ENCODE assay signal across 21 mouse cellular contexts in genomic region chr2:22914421-22914820, GRCm38 (mm10). TPM values are rescaled to one million over a fixed set of nuclear protein-coding genes. Genes with fewer than 3 reads are reported as not detected.
A peak's percentile ranks its signal among the peaks of the same experiment; 100 is the strongest.
DNase-seq lines count a peak whose midpoint lies in the region; ATAC-seq and TF ChIP-seq lines count a peak whose summit lies in the region.
"Had no signal": no experiment of that assay in that cellular context is flagged by ENCODE, and none has a peak within 500 bp of the region (broad histone marks: within the 10 kb centered on the region; RNA-seq: fewer than 3 reads in every experiment).

No protein-coding gene starts in this region.

- TF ChIP-seq CTCF in kidney, postnatal 0 days (IDR thresholded peaks at IDR 0.05; ENCODE audit: low read depth) = no peak
- TF ChIP-seq CTCF in small intestine, adult 2 months (IDR thresholded peaks at IDR 0.05; ENCODE audit: extremely low read depth, insufficient read length, insufficient replicate concordance, low read depth, low read length) = no peak

- no peaks in the 10 kb centered on the region for H3K9me3 ChIP-seq in intestine, embryonic 16.5 days (ENCODE audit: control insufficient read depth, low read length)
- no peaks in the 10 kb centered on the region for H3K9me3 ChIP-seq in kidney, postnatal 0 days (replicated peaks; ENCODE audit: low read length)
- H3K9me3 ChIP-seq: embryonic facial prominence, embryonic 15.5 days; forebrain, embryonic 10.5 days; heart, embryonic 13.5 days; hindbrain, embryonic 12.5 days had no signal

- TF ChIP-seq POLR2A in small intestine, adult 2 months (IDR thresholded peaks at IDR 0.05; ENCODE audit: low read depth, low read length) = no peak

- peak; percentile 58; the same call in 1 of the 2 replicates for ATAC-seq in intestine, embryonic 16.5 days
- ATAC-seq in kidney, postnatal 0 days (replicated peaks; ENCODE audit: low FRiP score, low read depth) = no peak; the same call in 1 of the 2 replicates
- ATAC-seq in inflammation-experienced regulatory T-cells, adult 6 months = no peak
- ATAC-seq: forebrain, embryonic 14.5 days had no signal

- H3K9ac ChIP-seq in intestine, embryonic 16.5 days (ENCODE audit: low read depth, low read length) = no peak overlapping the region
- no peak overlapping the region for H3K9ac ChIP-seq in kidney, postnatal 0 days (ENCODE audit: low read depth, low read length)
- H3K9ac ChIP-seq: embryonic facial prominence, embryonic 15.5 days; heart, embryonic 13.5 days; hindbrain, embryonic 12.5 days had no signal

- H3K4me1 ChIP-seq in intestine, embryonic 16.5 days (ENCODE audit: control insufficient read depth, insufficient read depth, low read length) = no peaks in the 10 kb centered on the region
- H3K4me1 ChIP-seq in kidney, postnatal 0 days (replicated peaks; ENCODE audit: insufficient read depth, low read length) = no peaks in the 10 kb centered on the region
- no peaks in the 10 kb centered on the region; the same call in 1 of the 2 replicates for H3K4me1 ChIP-seq in small intestine, adult 2 months (ENCODE audit: control insufficient read depth, insufficient read depth, insufficient read length, low read length)
- H3K4me1 ChIP-seq: embryonic facial prominence, embryonic 15.5 days; forebrain, embryonic 10.5 days; heart, embryonic 13.5 days; hindbrain, embryonic 12.5 days had no signal

- no peak overlapping the region for H3K4me3 ChIP-seq in intestine, embryonic 16.5 days (ENCODE audit: low read length)
- H3K4me3 ChIP-seq in kidney, postnatal 0 days (replicated peaks; ENCODE audit: low read depth, low read length) = no peak overlapping the region
- no peak overlapping the region for H3K4me3 ChIP-seq in small intestine, adult 2 months (ENCODE audit: low read depth, low read length)
- H3K4me3 ChIP-seq: embryonic facial prominence, embryonic 15.5 days; erythroblast, embryonic 14.5 days; forebrain, embryonic 10.5 days; gastrocnemius, adult 2 months; heart, embryonic 13.5 days; hindbrain, embryonic 12.5 days had no signal

- no peak overlapping the region for H3K4me2 ChIP-seq in intestine, embryonic 16.5 days (ENCODE audit: low read depth, low read length)
- no peak overlapping the region for H3K4me2 ChIP-seq in kidney, postnatal 0 days (ENCODE audit: low read length)
- H3K4me2 ChIP-seq: embryonic facial prominence, embryonic 15.5 days; heart, embryonic 13.5 days; hindbrain, embryonic 12.5 days had no signal

- 84% methylated on average over 3 of the region's 3 CpGs for WGBS in intestine, embryonic 16.5 days
- 73% methylated on average over 3 of the region's 3 CpGs for WGBS in kidney, postnatal 0 days
- WGBS in small intestine, adult 2 months = 63% methylated on average over 3 of the region's 3 CpGs

- 0 out of 2 replicates have a peak, but pooled peaks cover 3% of the 10 kb centered on the region for H3K36me3 ChIP-seq in intestine, embryonic 16.5 days (ENCODE audit: control insufficient read depth, insufficient read depth, low read length)
- H3K36me3 ChIP-seq in kidney, postnatal 0 days (ENCODE audit: insufficient read depth, low read length) = peaks cover 10% of the 10 kb centered on the region; the same call in 1 of the 2 replicates
- H3K36me3 ChIP-seq in small intestine, adult 2 months (ENCODE audit: control insufficient read depth, insufficient read depth, low read length) = peaks cover 37% of the 10 kb centered on the region

- DNase-seq in kidney, adult 8-10 months = peak; percentile 54 to 72
- no peak for DNase-seq in kidney, postnatal 4 days
- peak; percentile 18 for DNase-seq in kidney, postnatal 0 days (ENCODE audit: low spot score)
- no peak for DNase-seq in urinary bladder, postnatal 36 days (ENCODE audit: low spot score in 2 of 2)
- DNase-seq: adrenal gland, adult 2 months; adrenal gland, postnatal 25 days; cerebellum, adult 18-20 months; cerebellum, adult 9-11 months; gastrocnemius, adult 2 months; gastrocnemius, postnatal 36 days; heart, adult 11 months; heart, postnatal 36 days had no signal

- H3K27ac ChIP-seq in intestine, embryonic 16.5 days (ENCODE audit: low read length) = no peak overlapping the region
- peak overlapping the region; percentile 34; the same call in 1 of the 2 replicates for H3K27ac ChIP-seq in kidney, postnatal 0 days
- H3K27ac ChIP-seq in small intestine, adult 2 months (ENCODE audit: insufficient read depth, low read depth, low read length) = peak overlapping the region; percentile 63; the same call in 1 of the 2 replicates
- H3K27ac ChIP-seq: embryonic facial prominence, embryonic 15.5 days; forebrain, embryonic 10.5 days; gastrocnemius, adult 2 months; heart, embryonic 13.5 days; hindbrain, embryonic 12.5 days had no signal

- no peaks in the 10 kb centered on the region for H3K27me3 ChIP-seq in intestine, embryonic 16.5 days (replicated peaks; ENCODE audit: control insufficient read depth, insufficient read depth, low read length)
- no peaks in the 10 kb centered on the region for H3K27me3 ChIP-seq in kidney, postnatal 0 days (ENCODE audit: insufficient read depth, low read length)
- no peaks in the 10 kb centered on the region for H3K27me3 ChIP-seq in small intestine, adult 2 months (ENCODE audit: control insufficient read depth, insufficient read depth, low read length)
- H3K27me3 ChIP-seq: embryonic facial prominence, embryonic 15.5 days; heart, embryonic 13.5 days; hindbrain, embryonic 12.5 days had no signal

RNA-seq across cellular contexts. Expression of gene Pdss1, which starts 19.1 kb away (rescaled TPM):
- 39.5 and 40.5 TPM in 2 replicates for polyA plus RNA-seq in intestine, embryonic 16.5 days (2015; fragmentation: Nextera tagmentation; extraction: Ambion mirVana)
- polyA plus RNA-seq in kidney, postnatal 0 days (2015; fragmentation: Nextera tagmentation; extraction: Ambion mirVana) = 26.6 and 27.3 TPM in 2 replicates
- polyA plus RNA-seq in small intestine, adult 2 months (2012; rRNA removed) = 9.2 and 13.1 TPM in 2 replicates
- polyA plus RNA-seq in inflammation-experienced regulatory T-cells, adult 6 months (2017; shearing (Covaris generic)) = 10 to 100 TPM; 10.4 to 14.4 (median 12.0) TPM

Comparison
In these comparisons a context has a peak if more than half of its experiments do, and no peak if none do; other contexts are left out.
1. DNase-seq: peak in kidney, adult 8-10 months (2 of 2) and kidney, postnatal 0 days (single experiment); none in kidney, postnatal 4 days (0 of 2) and urinary bladder, postnatal 36 days (0 of 2).